Mouse (Mus musculus) kidney, embryonic 15.5 days (tissue): Measurements from ENCODE around the gene Tarbp2. TPM values are rescaled to one million over a fixed set of nuclear protein-coding genes. Genes with fewer than 3 reads are reported as not detected.

Source experiments
- ATAC-seq: fragments of 200-750 bp; cut with Nextera tagmentation; replicated peaks from 2 replicates; pipeline ENCODE4 v1.8.0; 2017; ENCODE audit warnings: moderate TSS enrichment; ENCODE audit not compliant: low FRiP score
- H3K27ac ChIP-seq: fragments of 300-500 bp; sonication (generic); 2 replicates; pipeline ENCODE4 v1.5.1; 2015; ENCODE audit warnings: mild to moderate bottlenecking, inconsistent platforms
- H3K27me3 ChIP-seq: fragments of 300-500 bp; sonication (generic); 2 replicates; pipeline ENCODE4 v1.6.1; 2015; ENCODE audit warnings: inconsistent platforms
- H3K36me3 ChIP-seq: fragments of 300-500 bp; sonication (generic); 2 replicates; pipeline ENCODE4 v1.6.1; 2015; ENCODE audit warnings: inconsistent platforms
- H3K4me1 ChIP-seq: fragments of 300-500 bp; sonication (generic); 2 replicates; pipeline ENCODE4 v1.6.1; 2015; ENCODE audit warnings: inconsistent platforms
- H3K4me2 ChIP-seq: fragments of 300-500 bp; sonication (generic); 2 replicates; pipeline ENCODE4 v1.6.1; 2015; ENCODE audit warnings: moderate library complexity, mild to moderate bottlenecking, inconsistent platforms
- H3K4me3 ChIP-seq: fragments of 300-500 bp; sonication (generic); replicated peaks from 2 replicates; pipeline ENCODE4 v1.5.1; 2015; ENCODE audit warnings: mild to moderate bottlenecking, inconsistent platforms
- H3K9ac ChIP-seq: fragments of 300-500 bp; sonication (generic); 2 replicates; pipeline ENCODE4 v1.6.1; 2015; ENCODE audit warnings: mild to moderate bottlenecking, inconsistent platforms
- H3K9me3 ChIP-seq: fragments of 300-500 bp; sonication (generic); replicated peaks from 2 replicates; pipeline ENCODE4 v1.6.1; 2016; ENCODE audit warnings: inconsistent platforms
- WGBS: fragments of 180-500 bp; shearing (Covaris S2); methylation state at CpG from one replicate; pipeline ENCODE4 v1.1.7; 2015; ENCODE audit warnings: mixed read lengths; 5-methylcytosine and 5-hydroxymethylcytosine counted together
- polyA plus RNA-seq: library from polyadenylated mRNA; unstranded; fragments of >200 nt; fragmentation: Nextera tagmentation; extraction: Ambion mirVana; gene quantifications from 2 replicates; pipeline ENCODE4 v1.2.1, GENCODE M21; 2015

Gene Tarbp2
- polyA plus RNA-seq, 1 experiment from 2014 or later = 92.0 TPM

- H3K36me3 ChIP-seq = peaks cover 89% of the 10 kb centered on the region
- no peak overlapping the region for H3K4me3 ChIP-seq
- ATAC-seq = no peak
Observed at GRCm38 (mm10) chr15:102531586-102531985, 13.6 kb downstream of the Tarbp2 start.

GRCm38 (mm10) chr15:102532106-102532900 is 14.3 kb downstream of the Tarbp2 start:
- no peak overlapping the region for H3K4me3 ChIP-seq
- peaks cover 93% of the 10 kb centered on the region for H3K36me3 ChIP-seq
- H3K4me1 ChIP-seq = no peaks in the 10 kb centered on the region
- H3K9me3 ChIP-seq = no peaks in the 10 kb centered on the region
- no peaks in the 10 kb centered on the region for H3K27me3 ChIP-seq
- no peak overlapping the region for H3K4me2 ChIP-seq
- no peak for ATAC-seq
- no peak overlapping the region for H3K27ac ChIP-seq
- WGBS = 89% methylated on average over 3 of the region's 3 CpGs
- H3K9ac ChIP-seq = no peak overlapping the region

More at GRCm38 (mm10) chr15:102531586-102531985, 13.6 kb downstream of the Tarbp2 start:
- Histone ChIP-seq H3K9me3 (no peaks in the 10 kb centered on the region), H3K4me2 (no peak overlapping the region), H3K27me3 (no peaks in the 10 kb centered on the region), H3K9ac (no peak overlapping the region), H3K27ac (no peak overlapping the region), H3K4me1 (no peaks in the 10 kb centered on the region)
- WGBS = 53% methylated on average over 4 of the region's 4 CpGs

- Histone ChIP-seq H3K36me3 (peaks cover 91% of the 10 kb centered on the region), H3K9me3 (no peaks in the 10 kb centered on the region), H3K4me3 (no peak overlapping the region), H3K4me2 (no peak overlapping the region), H3K9ac (no peak overlapping the region), H3K27ac (no peak overlapping the region), H3K4me1 (no peaks in the 10 kb centered on the region), H3K27me3 (no peaks in the 10 kb centered on the region)
- WGBS = 88% methylated on average over 7 of the region's 7 CpGs
- ATAC-seq = no peak
Observed at GRCm38 (mm10) chr15:102533926-102534325, 15.9 kb downstream of the Tarbp2 start.

GRCm38 (mm10) chr15:102544801-102545200 is 26.8 kb downstream of the Tarbp2 start:
- H3K9ac ChIP-seq = no peak overlapping the region
- no peak for ATAC-seq

GRCm38 (mm10) chr15:102546246-102546645 is 28.3 kb downstream of the Tarbp2 start:
- Histone ChIP-seq H3K27ac (no peak overlapping the region), H3K36me3 (peaks cover 79% of the 10 kb centered on the region), H3K9me3 (no peaks in the 10 kb centered on the region), H3K27me3 (no peaks in the 10 kb centered on the region), H3K4me1 (no peaks in the 10 kb centered on the region), H3K4me2 (no peak overlapping the region), H3K9ac (no peak overlapping the region), H3K4me3 (no peak overlapping the region)
- WGBS = 88% methylated on average over 3 of the region's 3 CpGs
- no peak for ATAC-seq

More at GRCm38 (mm10) chr15:102544801-102545200, 26.8 kb downstream of the Tarbp2 start:
- WGBS = 90% methylated on average over 4 of the region's 4 CpGs
- Histone ChIP-seq H3K4me1 (no peaks in the 10 kb centered on the region), H3K36me3 (peaks cover 85% of the 10 kb centered on the region), H3K4me3 (no peak overlapping the region), H3K4me2 (no peak overlapping the region), H3K9me3 (no peaks in the 10 kb centered on the region), H3K27ac (no peak overlapping the region), H3K27me3 (no peaks in the 10 kb centered on the region)

GRCm38 (mm10) chr15:102546677-102547427 is 28.9 kb downstream of the Tarbp2 start:
- no peak overlapping the region for H3K27ac ChIP-seq
- H3K4me1 ChIP-seq = no peaks in the 10 kb centered on the region
- no peaks in the 10 kb centered on the region for H3K9me3 ChIP-seq
- peaks cover 79% of the 10 kb centered on the region for H3K36me3 ChIP-seq
- H3K27me3 ChIP-seq = no peaks in the 10 kb centered on the region
- WGBS = 88% methylated on average over 3 of the region's 3 CpGs
- no peak overlapping the region for H3K4me3 ChIP-seq
- H3K9ac ChIP-seq = no peak overlapping the region
- no peak overlapping the region for H3K4me2 ChIP-seq
- ATAC-seq = no peak

GRCm38 (mm10) chr15:102547478-102547877 is 29.5 kb downstream of the Tarbp2 start:
- ATAC-seq = no peak
- no peaks in the 10 kb centered on the region for H3K4me1 ChIP-seq
- peaks cover 79% of the 10 kb centered on the region for H3K36me3 ChIP-seq
- no peak overlapping the region for H3K4me3 ChIP-seq
- H3K27me3 ChIP-seq = no peaks in the 10 kb centered on the region
- no peaks in the 10 kb centered on the region for H3K9me3 ChIP-seq
- no peak overlapping the region for H3K4me2 ChIP-seq
- no peak overlapping the region for H3K27ac ChIP-seq
- no peak overlapping the region for H3K9ac ChIP-seq
- WGBS = 93% methylated on average over 3 of the region's 3 CpGs

GRCm38 (mm10) chr15:102552599-102552998 is 34.6 kb downstream of the Tarbp2 start:
- Histone ChIP-seq H3K4me2 (no peak overlapping the region), H3K36me3 (peaks cover 80% of the 10 kb centered on the region), H3K4me3 (no peak overlapping the region), H3K9ac (no peak overlapping the region), H3K27ac (no peak overlapping the region), H3K9me3 (no peaks in the 10 kb centered on the region), H3K4me1 (no peaks in the 10 kb centered on the region), H3K27me3 (no peaks in the 10 kb centered on the region)
- 94% methylated on average over 5 of the region's 5 CpGs for WGBS
- no peak for ATAC-seq

GRCm38 (mm10) chr15:102555581-102555980 is 37.6 kb downstream of the Tarbp2 start:
- peaks cover 70% of the 10 kb centered on the region for H3K36me3 ChIP-seq
- no peak overlapping the region for H3K4me2 ChIP-seq
- WGBS = 94% methylated on average over 1 of the region's 1 CpGs
- no peaks in the 10 kb centered on the region for H3K27me3 ChIP-seq
- H3K9ac ChIP-seq = no peak overlapping the region
- no peaks in the 10 kb centered on the region for H3K9me3 ChIP-seq
- ATAC-seq = no peak
- no peaks in the 10 kb centered on the region for H3K4me1 ChIP-seq
- no peak overlapping the region for H3K27ac ChIP-seq
- H3K4me3 ChIP-seq = no peak overlapping the region

GRCm38 (mm10) chr15:102557580-102557979 is 39.6 kb downstream of the Tarbp2 start:
- Histone ChIP-seq H3K27ac (no peak overlapping the region), H3K4me3 (no peak overlapping the region), H3K36me3 (peaks cover 64% of the 10 kb centered on the region), H3K9ac (no peak overlapping the region), H3K4me1 (no peaks in the 10 kb centered on the region), H3K4me2 (no peak overlapping the region), H3K27me3 (no peaks in the 10 kb centered on the region), H3K9me3 (no peaks in the 10 kb centered on the region)
- no peak for ATAC-seq

- ATAC-seq = no peak
- Histone ChIP-seq H3K9me3 (no peaks in the 10 kb centered on the region), H3K4me1 (no peaks in the 10 kb centered on the region), H3K9ac (no peak overlapping the region), H3K4me3 (no peak overlapping the region), H3K27me3 (no peaks in the 10 kb centered on the region), H3K4me2 (no peak overlapping the region), H3K36me3 (peaks cover 31% of the 10 kb centered on the region), H3K27ac (no peak overlapping the region)
- WGBS = 96% methylated on average over 1 of the region's 1 CpGs
Observed at GRCm38 (mm10) chr15:102562491-102562890, 44.5 kb downstream of the Tarbp2 start.

- ATAC-seq = no peak
- 92% methylated on average over 3 of the region's 3 CpGs for WGBS
- Histone ChIP-seq H3K4me2 (no peak overlapping the region), H3K9me3 (no peaks in the 10 kb centered on the region), H3K27me3 (no peaks in the 10 kb centered on the region), H3K27ac (no peak overlapping the region), H3K4me3 (no peak overlapping the region), H3K9ac (no peak overlapping the region), H3K36me3 (peaks cover 31% of the 10 kb centered on the region), H3K4me1 (no peaks in the 10 kb centered on the region)
Observed at GRCm38 (mm10) chr15:102563061-102563460, 45.1 kb downstream of the Tarbp2 start.
